Mouse (Mus musculus) layer of hippocampus, postnatal 10 days (tissue): ENCODE measurements around the gene Ercc2. TPM values are rescaled to one million over a fixed set of nuclear protein-coding genes. Genes with fewer than 3 reads are reported as not detected.

Experiments
- DNase-seq, 2 experiments: peaks; one replicate each; pipeline ENCODE4 v3.0.0; 2021; ENCODE audit warnings: low spot score in 2 of 2
- long read RNA-seq: library from polyadenylated mRNA; stranded (forward); transcript quantifications from one replicate; pipeline ENCODE4 v2.0.0, GENCODE M21; 2023
- total RNA-seq, 2 experiments: library from RNA; stranded (reverse); gene quantifications; 2 replicates each; pipeline ENCODE4 v1.2.3; 2021

Ercc2 gene
- total RNA-seq: 10 to 100 TPM; 33.8 to 33.9 TPM
- long read RNA-seq, partial matches to known transcripts: 4 of 9 reads
- long read RNA-seq, other reads (novel, unspliced or antisense): 2 of 9 reads

GRCm38 (mm10) chr7:19381377-19382165, at the start of gene Ercc2:
Ercc2 (plus strand) TSS chr7:19382010.
- DNase-seq: peak; percentile 99 to 100

- DNase-seq: peak; percentile 71 to 81
Measured at GRCm38 (mm10) chr7:19332709-19333352, 49.0 kb upstream of the Ercc2 start.

GRCm38 (mm10) chr7:19335583-19335982, 46.2 kb upstream of the Ercc2 start:
- DNase-seq: no peak

GRCm38 (mm10) chr7:19337122-19337521, 44.7 kb upstream of the Ercc2 start:
- DNase-seq: no peak

- no peak for DNase-seq
Measured at GRCm38 (mm10) chr7:19338060-19338459, 43.8 kb upstream of the Ercc2 start.

GRCm38 (mm10) chr7:19338596-19338995, 43.2 kb upstream of the Ercc2 start:
- DNase-seq: no peak

GRCm38 (mm10) chr7:19341250-19341649, 40.6 kb upstream of the Ercc2 start:
- no peak for DNase-seq

- DNase-seq: no peak
Measured at GRCm38 (mm10) chr7:19341761-19342409, 39.9 kb upstream of the Ercc2 start.

- peak; percentile 92 to 94 for DNase-seq
Measured at GRCm38 (mm10) chr7:19342481-19343027, 39.3 kb upstream of the Ercc2 start.

GRCm38 (mm10) chr7:19343210-19343808, 38.5 kb upstream of the Ercc2 start:
- peak; percentile 77 to 78 for DNase-seq

GRCm38 (mm10) chr7:19344237-19344847, 37.5 kb upstream of the Ercc2 start, which contains the start of gene Ercc1:
Ercc1 (plus strand) TSS chr7:19344778.
- DNase-seq: no peak

GRCm38 (mm10) chr7:19344938-19345471, 36.8 kb upstream of the Ercc2 start:
- peak; percentile 89 to 94 for DNase-seq

GRCm38 (mm10) chr7:19349188-19349915, 32.5 kb upstream of the Ercc2 start:
- DNase-seq: no peak

- DNase-seq: no peak
Measured at GRCm38 (mm10) chr7:19350221-19350620, 31.6 kb upstream of the Ercc2 start.

GRCm38 (mm10) chr7:19354991-19355390, 26.8 kb upstream of the Ercc2 start:
- DNase-seq: no peak

- DNase-seq: no peak
Measured at GRCm38 (mm10) chr7:19356311-19356710, 25.5 kb upstream of the Ercc2 start.

GRCm38 (mm10) chr7:19357381-19358375, 24.1 kb upstream of the Ercc2 start:
- DNase-seq: no peak

GRCm38 (mm10) chr7:19358634-19359033, 23.2 kb upstream of the Ercc2 start:
- no peak for DNase-seq
